Mouse (Mus musculus) CH12.LX (cell line): ENCODE results near the gene Irx3. TPM values are rescaled to one million over a fixed set of nuclear protein-coding genes. Genes with fewer than 3 reads are reported as not detected.

Source experiments
- DNase-seq: peaks from one replicate; pipeline ENCODE4 v3.0.0-alpha.2; 2013; ENCODE audit errors: extremely low read depth
- H3K27ac ChIP-seq: 2 replicates; pipeline ENCODE4 v1.5.1; 2012; ENCODE audit warnings: low read depth, mild to moderate bottlenecking, control low read depth, moderate library complexity; ENCODE audit not compliant: insufficient read depth
- H3K27me3 ChIP-seq: replicated peaks from 2 replicates; pipeline ENCODE3; 2012; ENCODE audit warnings: inconsistent platforms
- H3K36me3 ChIP-seq, 2 experiments: replicated peaks in 1 of 2; 2 replicates each; pipeline versions ENCODE3 to v1.6.1; 2012; ENCODE audit warnings: inconsistent platforms in 1 of 2, low read length in 1 of 2, mild to moderate bottlenecking in 1 of 2, mixed read lengths in 1 of 2, moderate library complexity in 1 of 2; ENCODE audit not compliant: control insufficient read depth in 1 of 2, insufficient read depth in 1 of 2
- H3K4me1 ChIP-seq, 2 experiments: 2 replicates each; pipeline ENCODE4 v1.6.1; 2012; ENCODE audit warnings: inconsistent platforms in 1 of 2, moderate library complexity in 1 of 2; ENCODE audit not compliant: insufficient read depth in 2 of 2, control insufficient read depth in 1 of 2
- H3K4me2 ChIP-seq: 2 replicates; pipeline ENCODE4 v1.6.1; 2012; ENCODE audit warnings: low read depth, mild to moderate bottlenecking, control low read depth; ENCODE audit not compliant: poor library complexity, insufficient read depth, severe bottlenecking
- H3K4me3 ChIP-seq, 3 experiments: fragments of 150-350 bp in 1 of 3; sonication (generic) in 1 of 3; replicated peaks in 1 of 3; 2 replicates each; pipeline versions ENCODE3 to v1.5.1; 2011 to 2012; ENCODE audit warnings: low read depth in 2 of 3, low read length in 2 of 3, mild to moderate bottlenecking in 2 of 3, moderate library complexity in 2 of 3, control low read depth in 1 of 3, improper control_type of control experiment in 1 of 3, inconsistent platforms in 1 of 3, mixed read lengths in 1 of 3; ENCODE audit not compliant: poor library complexity in 1 of 3
- H3K79me2 ChIP-seq: replicated peaks from 2 replicates; pipeline ENCODE4 v1.6.1; 2012; ENCODE audit warnings: mild to moderate bottlenecking, moderate library complexity; ENCODE audit not compliant: control insufficient read depth, poor library complexity, insufficient read depth, severe bottlenecking; ENCODE audit errors: extremely low read depth
- H3K9ac ChIP-seq: 2 replicates; pipeline ENCODE4 v1.6.1; 2012; ENCODE audit warnings: low read depth, mild to moderate bottlenecking, control low read depth, moderate library complexity; ENCODE audit not compliant: insufficient read depth
- H3K9me3 ChIP-seq: replicated peaks from 2 replicates; pipeline ENCODE3; 2012; ENCODE audit warnings: low read length, inconsistent platforms, mixed read lengths
- BHLHE40 ChIP-seq: IDR thresholded peaks from 2 replicates; pipeline ENCODE4 v1.6.1; 2011; ENCODE audit warnings: mild to moderate bottlenecking, low read depth, low read length, improper control_type of control experiment
- CHD2 ChIP-seq: IDR thresholded peaks from 2 replicates; pipeline ENCODE4 v1.6.1; 2011; ENCODE audit warnings: low read length, improper control_type of control experiment
- CTCF ChIP-seq, 2 experiments: IDR thresholded peaks in 1 of 2; conservative IDR thresholded peaks in 1 of 2; 2 replicates each; pipeline ENCODE4 v1.5.1; 2011 to 2012; ENCODE audit warnings: low read depth in 2 of 2, low read length in 2 of 2, improper control_type of control experiment in 1 of 2, inconsistent platforms in 1 of 2, mild to moderate bottlenecking in 1 of 2, moderate library complexity in 1 of 2
- E2F4 ChIP-seq: IDR thresholded peaks from 2 replicates; pipeline ENCODE4 v1.6.1; 2011; ENCODE audit warnings: low read depth, low read length, improper control_type of control experiment; ENCODE audit not compliant: insufficient replicate concordance
- ELF1 ChIP-seq: IDR thresholded peaks from 2 replicates; pipeline ENCODE4 v1.6.1; 2014; ENCODE audit warnings: low read depth, mild to moderate bottlenecking, inconsistent platforms, low read length, improper control_type of control experiment
- ETS1 ChIP-seq: conservative IDR thresholded peaks from 2 replicates; pipeline ENCODE4 v1.6.1; 2012; ENCODE audit warnings: low read depth, mild to moderate bottlenecking, inconsistent platforms, low read length, improper control_type of control experiment, moderate library complexity
- GABPA ChIP-seq: IDR thresholded peaks from 2 replicates; pipeline ENCODE4 v1.6.1; 2012; ENCODE audit warnings: low read depth, low read length, improper control_type of control experiment, inconsistent platforms; ENCODE audit not compliant: insufficient replicate concordance
- HCFC1 ChIP-seq: IDR thresholded peaks from 2 replicates; pipeline ENCODE4 v1.6.1; 2012; ENCODE audit warnings: low read depth, mild to moderate bottlenecking, inconsistent platforms, low read length, improper control_type of control experiment
- KAT2A ChIP-seq: IDR thresholded peaks from 2 replicates; pipeline ENCODE4 v1.6.1; 2012; ENCODE audit warnings: low read length, improper control_type of control experiment, inconsistent platforms; ENCODE audit not compliant: insufficient replicate concordance
- PAX5 ChIP-seq: IDR thresholded peaks from 2 replicates; pipeline ENCODE4 v1.6.1; 2012; ENCODE audit warnings: low read length, inconsistent platforms, mixed read lengths
- POLR2A ChIP-seq: IDR thresholded peaks from 2 replicates; pipeline ENCODE4 v1.6.1; 2011; ENCODE audit warnings: low read depth, mild to moderate bottlenecking, improper control_type of control experiment, low read length
- RAD21 ChIP-seq: IDR thresholded peaks from 2 replicates; pipeline ENCODE4 v1.6.1; 2011; ENCODE audit warnings: low read depth, mild to moderate bottlenecking, low read length, improper control_type of control experiment, moderate library complexity
- SMC3 ChIP-seq: IDR thresholded peaks from 2 replicates; pipeline ENCODE4 v1.6.1; 2011; ENCODE audit warnings: low read depth, low read length, improper control_type of control experiment
- TBP ChIP-seq: conservative IDR thresholded peaks from 2 replicates; pipeline ENCODE4 v1.6.1; 2011; ENCODE audit warnings: low read depth, low read length, improper control_type of control experiment
- TCF12 ChIP-seq: IDR thresholded peaks from 2 replicates; pipeline ENCODE4 v1.6.1; 2014; ENCODE audit warnings: low read depth, mild to moderate bottlenecking, inconsistent platforms, low read length, improper control_type of control experiment
- ZKSCAN1 ChIP-seq: IDR thresholded peaks from 2 replicates; pipeline ENCODE4 v1.6.1; 2012; ENCODE audit warnings: low read depth, inconsistent platforms, low read length, improper control_type of control experiment, borderline replicate concordance
- dilution Hi-C: fragments of 300-500 bp; cut with MboI; formaldehyde crosslinking; loops from 2 replicates; pipeline ENCODE4 v1.14.3; 2020; ENCODE audit warnings: low sequenced_read_pairs; ENCODE audit not compliant: extremely low pct_unique_long_range_greater_than_20kb, extremely low pct_ligation_motif_present
- in situ Hi-C: fragments of 300-500 bp; cut with MboI; formaldehyde crosslinking; loops from 3 replicates; pipeline ENCODE4 v1.14.3; 2019; ENCODE audit warnings: low sequenced_read_pairs, low pct_ligation_motif_present, low pct_unique_long_range_greater_than_20kb, mixed read lengths
- polyA plus RNA-seq: library from polyadenylated mRNA; unstranded; fragments of >175 nt; gene quantifications from 2 replicates; pipeline ENCODE4 v1.2.1, GENCODE M21; 2012; ENCODE audit warnings: low read depth; ENCODE audit not compliant: insufficient read length
- total RNA-seq, 2 experiments: library from RNA; depleted of rRNA; stranded (reverse); fragments of 300-350 nt in 1 of 2; fragments of >200 nt in 1 of 2; gene quantifications; 2 replicates each; pipeline ENCODE4 v1.2.3; 2012 to 2014

Irx3 gene
- total and polyA plus RNA-seq, 3 experiments, result not detected

DNA sequence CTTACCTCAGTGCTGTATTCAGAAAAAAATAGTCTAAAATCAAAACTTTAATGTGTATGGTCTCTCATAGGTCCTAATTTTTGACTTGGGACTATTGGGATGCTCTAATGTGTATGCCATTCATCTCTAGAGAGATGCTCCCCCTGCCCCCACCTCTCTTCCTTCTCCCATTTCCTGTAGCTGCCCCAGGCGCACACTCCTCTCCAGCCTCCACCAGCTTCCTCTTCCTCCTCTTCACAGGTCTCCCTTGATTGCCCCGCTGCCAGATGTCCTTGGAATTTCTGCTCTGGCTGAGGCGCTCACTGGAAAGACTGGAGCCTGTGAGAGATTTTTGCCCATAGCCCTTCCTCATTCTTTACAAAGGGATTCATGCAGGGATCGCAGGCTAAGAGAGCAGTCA, 20.9 kb upstream of the Irx3 start:
- H3K79me2 ChIP-seq, result no peaks in the 10 kb centered on the region
- no peak overlapping the region for H3K4me2 ChIP-seq
- H3K9me3 ChIP-seq, result peaks cover 87% of the 10 kb centered on the region
- H3K4me1 ChIP-seq, result no peaks in the 10 kb centered on the region
- no peaks in the 10 kb centered on the region for H3K36me3 ChIP-seq
- H3K27me3 ChIP-seq, result no peaks in the 10 kb centered on the region
- in situ Hi-C loops (no loop called here), dilution Hi-C loops (no loop called here)
- no peak for TF ChIP-seq BHLHE40
- TF ChIP-seq RAD21, result no peak
- no peak for TF ChIP-seq E2F4
- TF ChIP-seq KAT2A, result no peak
- no peak for TF ChIP-seq CHD2
- H3K9ac ChIP-seq, result no peak overlapping the region
- no peak overlapping the region for H3K4me3 ChIP-seq
- DNase-seq, result no peak
- no peak overlapping the region for H3K27ac ChIP-seq

DNA sequence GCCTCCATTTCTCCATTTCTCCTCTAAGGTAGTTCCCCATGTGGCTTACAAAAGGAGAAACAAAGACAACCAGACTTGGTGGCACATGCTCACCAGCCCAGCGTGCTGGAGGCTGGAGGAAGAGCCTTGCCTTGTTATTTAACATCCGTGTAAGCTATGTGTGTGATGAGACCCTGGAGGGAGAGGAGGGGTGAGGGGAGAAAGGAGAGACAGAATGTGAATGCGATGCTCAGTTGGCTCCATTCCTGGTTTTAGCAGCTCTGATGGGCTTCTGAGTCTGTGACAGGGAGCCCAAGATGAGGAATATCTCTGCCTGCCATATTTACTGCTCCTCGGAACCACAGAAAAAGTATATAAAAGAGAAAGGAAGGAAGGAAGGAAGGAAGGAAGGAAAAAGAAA, 20.1 kb upstream of the Irx3 start:
- dilution Hi-C loops (no loop called here), in situ Hi-C loops (no loop called here)
- H3K9me3 ChIP-seq, result peaks cover 87% of the 10 kb centered on the region
- H3K4me2 ChIP-seq, result no peak overlapping the region
- H3K79me2 ChIP-seq, result no peaks in the 10 kb centered on the region
- H3K4me3 ChIP-seq, result no peak overlapping the region
- no peaks in the 10 kb centered on the region for H3K27me3 ChIP-seq
- TF ChIP-seq SMC3, result no peak
- TF ChIP-seq E2F4, result no peak
- no peak for TF ChIP-seq GABPA
- no peak for TF ChIP-seq ELF1
- TF ChIP-seq ETS1, result no peak
- H3K27ac ChIP-seq, result no peak overlapping the region
- no peaks in the 10 kb centered on the region for H3K4me1 ChIP-seq
- no peak overlapping the region for H3K9ac ChIP-seq
- no peaks in the 10 kb centered on the region for H3K36me3 ChIP-seq
- DNase-seq, result no peak

DNA sequence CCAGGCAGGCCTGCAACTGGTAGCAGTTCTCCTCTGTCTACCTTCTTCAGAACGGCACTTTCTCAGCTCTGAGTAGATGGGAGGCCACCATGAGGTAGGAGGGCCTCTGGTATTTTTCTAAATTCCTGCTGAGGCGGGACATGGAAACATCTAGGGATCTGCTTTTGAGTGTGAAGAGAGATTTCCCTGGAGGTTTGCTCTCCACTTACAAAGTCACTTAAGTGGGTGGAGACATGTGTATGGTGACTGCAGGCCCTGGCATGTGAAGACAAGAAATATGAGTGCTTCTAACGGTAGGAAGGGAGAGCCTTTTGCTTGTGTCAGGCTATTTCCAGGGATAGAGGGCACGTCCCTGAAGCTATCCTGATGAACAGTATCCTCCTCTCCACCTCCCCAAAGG, 17.9 kb upstream of the Irx3 start:
- no peaks in the 10 kb centered on the region for H3K36me3 ChIP-seq
- H3K79me2 ChIP-seq, result no peaks in the 10 kb centered on the region
- no peak overlapping the region for H3K27ac ChIP-seq
- H3K4me2 ChIP-seq, result no peak overlapping the region
- H3K9me3 ChIP-seq, result peaks cover 84% of the 10 kb centered on the region
- H3K4me3 ChIP-seq, result no peak overlapping the region
- dilution Hi-C loops (no loop called here), in situ Hi-C loops (no loop called here)
- no peaks in the 10 kb centered on the region for H3K4me1 ChIP-seq
- no peak for DNase-seq
- H3K9ac ChIP-seq, result no peak overlapping the region
- no peak for TF ChIP-seq ZKSCAN1
- no peak for TF ChIP-seq HCFC1
- no peak for TF ChIP-seq BHLHE40
- TF ChIP-seq TCF12, result no peak
- TF ChIP-seq PAX5, result no peak
- TF ChIP-seq TBP, result no peak
- no peak for TF ChIP-seq POLR2A
- TF ChIP-seq CTCF (conservative IDR thresholded peaks at IDR 0.05 in 1 of 2, IDR thresholded peaks at IDR 0.05 in 1 of 2; ENCODE audit: low read depth in 2 of 2, low read length in 2 of 2), result no peak
- no peaks in the 10 kb centered on the region for H3K27me3 ChIP-seq
